Mouse (Mus musculus) intestine, embryonic 14.5 days (tissue): ENCODE results near the gene Uba6. TPM values are rescaled to one million over a fixed set of nuclear protein-coding genes. Genes with fewer than 3 reads are reported as not detected.

Source experiments
- ATAC-seq: fragments of 200-750 bp; cut with Nextera tagmentation; replicated peaks from 2 replicates; pipeline ENCODE4 v1.8.0; 2017; ENCODE audit warnings: low read depth, moderate number of reproducible peaks, moderate TSS enrichment, moderate library complexity; ENCODE audit not compliant: low FRiP score, low TSS enrichment
- DNase-seq: peaks from one replicate; pipeline ENCODE4 v3.0.0-alpha.2; 2018; ENCODE audit warnings: low spot score
- H3K27ac ChIP-seq: fragments of 300-500 bp; sonication (generic); 2 replicates; pipeline ENCODE4 v1.5.1; 2014; ENCODE audit warnings: low read depth, mild to moderate bottlenecking, control low read depth
- H3K27me3 ChIP-seq: fragments of 300-500 bp; sonication (generic); replicated peaks from 2 replicates; pipeline ENCODE4 v1.6.1; 2014; ENCODE audit warnings: low read length, control low read depth; ENCODE audit not compliant: control insufficient read depth, insufficient read depth
- H3K36me3 ChIP-seq: fragments of 300-500 bp; sonication (generic); 2 replicates; pipeline ENCODE4 v1.6.1; 2014; ENCODE audit warnings: low read length, control low read depth; ENCODE audit not compliant: control insufficient read depth, insufficient read depth
- H3K4me1 ChIP-seq: fragments of 300-500 bp; sonication (generic); replicated peaks from 2 replicates; pipeline ENCODE4 v1.6.1; 2014; ENCODE audit warnings: low read length, control low read depth, mixed read lengths; ENCODE audit not compliant: control insufficient read depth, insufficient read depth
- H3K4me2 ChIP-seq: fragments of 300-500 bp; sonication (generic); 2 replicates; pipeline ENCODE4 v1.6.1; 2014; ENCODE audit warnings: low read length
- H3K4me3 ChIP-seq: fragments of 300-500 bp; sonication (generic); 2 replicates; pipeline ENCODE4 v1.5.1; 2014; ENCODE audit warnings: low read depth, low read length, control low read depth, mixed read lengths
- H3K9ac ChIP-seq: fragments of 300-500 bp; sonication (generic); 2 replicates; pipeline ENCODE4 v1.6.1; 2014; ENCODE audit warnings: mild to moderate bottlenecking, low read length
- H3K9me3 ChIP-seq: fragments of 300-500 bp; sonication (generic); 2 replicates; pipeline ENCODE4 v1.6.1; 2016; ENCODE audit warnings: low read length, control low read depth; ENCODE audit not compliant: control insufficient read depth
- WGBS: fragments of 180-500 bp; shearing (Covaris S2); extraction: QIAGEN DNeasy Blood & Tissue Kit; methylation state at CpG from one replicate; pipeline ENCODE4 v1.1.7; 2014; 5-methylcytosine and 5-hydroxymethylcytosine counted together
- polyA plus RNA-seq: library from polyadenylated mRNA; unstranded; fragments of >200 nt; fragmentation: Nextera tagmentation; extraction: Ambion mirVana; gene quantifications from 2 replicates; pipeline ENCODE4 v1.2.1, GENCODE M21; 2014

Gene Uba6
- polyA plus RNA-seq: 19.1 and 21.0 TPM in 2 replicates

- ATAC-seq (peak; percentile 100), DNase-seq (peak; percentile 100)
- Histone ChIP-seq H3K36me3 (peaks cover 14% of the 10 kb centered on the region), H3K4me1 (0 out of 2 replicates have a peak, but pooled peaks cover 5% of the 10 kb centered on the region), H3K9ac (peak within 1 kb of the TSS; percentile 85), H3K4me2 (peak within 1 kb of the TSS; percentile 70), H3K9me3 (no peaks in the 10 kb centered on the region), H3K4me3 (peak within 1 kb of the TSS; percentile 88), H3K27ac (peak within 1 kb of the TSS; percentile 91), H3K27me3 (no peaks in the 10 kb centered on the region)
- under 1% methylated on average over 65 of the region's 67 CpGs for WGBS
Measured at GRCm38 (mm10) chr5:86172449-86173161, at the start of gene Uba6. Gene Uba6, minus strand, starts transcription at chr5:86172803.

GRCm38 (mm10) chr5:86197801-86198200 is 25.2 kb upstream of the Uba6 start, which contains the start of gene Gnrhr:
Gene Gnrhr, minus strand, starts transcription at chr5:86197901.
- 92% methylated on average over 10 of the region's 10 CpGs for WGBS

GRCm38 (mm10) chr5:86191356-86191755 is 18.8 kb upstream of the Uba6 start:
- DNase-seq: no peak
- Histone ChIP-seq H3K27me3 (no peaks in the 10 kb centered on the region), H3K9me3 (no peaks in the 10 kb centered on the region), H3K4me3 (no peak overlapping the region), H3K9ac (no peak overlapping the region), H3K36me3 (no peaks in the 10 kb centered on the region), H3K4me1 (no peaks in the 10 kb centered on the region), H3K27ac (no peak overlapping the region), H3K4me2 (no peak overlapping the region)
- ATAC-seq: no peak
- WGBS: 21% methylated on average over 4 of the region's 4 CpGs

More at GRCm38 (mm10) chr5:86197801-86198200, 25.2 kb upstream of the Uba6 start, which contains the start of gene Gnrhr:
- Histone ChIP-seq H3K9ac (no peak within 1 kb of the TSS), H3K4me3 (no peak within 1 kb of the TSS), H3K27me3 (no peaks in the 10 kb centered on the region), H3K9me3 (no peaks in the 10 kb centered on the region), H3K4me1 (no peaks in the 10 kb centered on the region), H3K36me3 (no peaks in the 10 kb centered on the region), H3K4me2 (no peak within 1 kb of the TSS), H3K27ac (no peak within 1 kb of the TSS)
- no peak for DNase-seq
- ATAC-seq: no peak

GRCm38 (mm10) chr5:86190770-86191169 is 18.2 kb upstream of the Uba6 start:
- WGBS: 23% methylated on average over 5 of the region's 5 CpGs
- H3K9ac ChIP-seq: no peak overlapping the region
- no peaks in the 10 kb centered on the region for H3K4me1 ChIP-seq
- H3K4me3 ChIP-seq: no peak overlapping the region
- H3K4me2 ChIP-seq: no peak overlapping the region
- H3K27me3 ChIP-seq: no peaks in the 10 kb centered on the region
- DNase-seq (no peak), ATAC-seq (no peak)
- H3K9me3 ChIP-seq: no peaks in the 10 kb centered on the region
- no peak overlapping the region for H3K27ac ChIP-seq
- no peaks in the 10 kb centered on the region for H3K36me3 ChIP-seq

DNA sequence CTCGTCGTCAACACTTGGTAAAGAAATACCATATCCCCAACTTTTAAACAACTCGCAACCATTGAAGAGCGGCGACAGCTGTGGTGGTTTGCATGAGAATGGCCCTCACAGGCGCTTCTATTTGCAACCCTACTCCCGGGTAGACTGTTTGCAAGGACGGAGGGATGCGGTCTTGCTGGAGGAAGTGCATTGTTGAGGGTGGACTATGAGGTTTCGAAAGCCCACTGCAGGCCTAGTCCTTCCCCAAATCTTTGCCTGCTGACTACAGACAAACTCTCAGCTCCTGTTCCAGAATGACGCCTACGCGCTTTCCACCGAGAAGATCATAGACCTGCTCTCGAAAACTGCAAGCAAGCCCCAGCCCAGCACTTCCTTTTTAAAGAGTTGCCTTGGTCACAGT is 17.7 kb upstream of the Uba6 start:
- no peak overlapping the region for H3K9ac ChIP-seq
- no peaks in the 10 kb centered on the region for H3K36me3 ChIP-seq
- H3K27ac ChIP-seq: no peak overlapping the region
- DNase-seq: no peak
- no peaks in the 10 kb centered on the region for H3K27me3 ChIP-seq
- no peak overlapping the region for H3K4me3 ChIP-seq
- H3K4me1 ChIP-seq: no peaks in the 10 kb centered on the region
- no peak for ATAC-seq
- 54% methylated on average over 15 of the region's 15 CpGs for WGBS
- H3K4me2 ChIP-seq: no peak overlapping the region
- no peaks in the 10 kb centered on the region for H3K9me3 ChIP-seq

- no peaks in the 10 kb centered on the region for H3K4me1 ChIP-seq
- no peak overlapping the region for H3K4me2 ChIP-seq
- no peak overlapping the region for H3K4me3 ChIP-seq
- ATAC-seq (no peak), DNase-seq (no peak)
- no peaks in the 10 kb centered on the region for H3K27me3 ChIP-seq
- H3K9me3 ChIP-seq: no peaks in the 10 kb centered on the region
- no peak overlapping the region for H3K9ac ChIP-seq
- 58% methylated on average over 6 of the region's 6 CpGs for WGBS
- H3K27ac ChIP-seq: no peak overlapping the region
- H3K36me3 ChIP-seq: no peaks in the 10 kb centered on the region
Measured at GRCm38 (mm10) chr5:86187441-86187840, 14.8 kb upstream of the Uba6 start.

- 48% methylated on average over 2 of the region's 2 CpGs for WGBS
- Histone ChIP-seq H3K27me3 (no peaks in the 10 kb centered on the region), H3K27ac (no peak overlapping the region), H3K36me3 (peaks cover 5% of the 10 kb centered on the region; the same call in 1 of the 2 replicates), H3K9ac (no peak overlapping the region), H3K9me3 (no peaks in the 10 kb centered on the region), H3K4me3 (no peak overlapping the region), H3K4me1 (0 out of 2 replicates have a peak, but pooled peaks cover 5% of the 10 kb centered on the region), H3K4me2 (no peak overlapping the region)
- DNase-seq: no peak
- no peak for ATAC-seq
Measured at GRCm38 (mm10) chr5:86173778-86174177, 1.2 kb upstream of the Uba6 start.

- Histone ChIP-seq H3K9me3 (no peaks in the 10 kb centered on the region), H3K9ac (peak overlapping the region; percentile 85), H3K4me3 (peak overlapping the region; percentile 88), H3K4me1 (0 out of 2 replicates have a peak, but pooled peaks cover 5% of the 10 kb centered on the region), H3K27me3 (no peaks in the 10 kb centered on the region), H3K36me3 (peaks cover 14% of the 10 kb centered on the region), H3K27ac (peak overlapping the region; percentile 91), H3K4me2 (peak overlapping the region; percentile 70)
- DNase-seq (no peak), ATAC-seq (no peak)
- WGBS: 1% methylated on average over 15 of the region's 15 CpGs
Measured at GRCm38 (mm10) chr5:86172088-86172448, 535 bp downstream of the Uba6 start.

GRCm38 (mm10) chr5:86129828-86130227 is 42.8 kb downstream of the Uba6 start:
- Histone ChIP-seq H3K9me3 (no peaks in the 10 kb centered on the region), H3K27ac (no peak overlapping the region), H3K4me2 (no peak overlapping the region), H3K4me3 (no peak overlapping the region), H3K9ac (no peak overlapping the region), H3K36me3 (peaks cover 51% of the 10 kb centered on the region), H3K4me1 (no peaks in the 10 kb centered on the region), H3K27me3 (no peaks in the 10 kb centered on the region)
- no peak for ATAC-seq
- no peak for DNase-seq
